Mouse (Mus musculus) megakaryocyte, embryonic 14.5 days (primary cell): ENCODE measurements around the gene Olfr1350.

Experiments used
- FLI1 ChIP-seq: IDR thresholded peaks from 2 replicates; pipeline ENCODE4 v1.6.1; 2012; ENCODE audit warnings: low read length, inconsistent platforms, mixed read lengths
- GATA1 ChIP-seq: IDR thresholded peaks from 3 replicates; pipeline ENCODE4 v1.6.1; 2012; ENCODE audit warnings: mixed read lengths, low read length, inconsistent platforms, borderline replicate concordance

DNA sequence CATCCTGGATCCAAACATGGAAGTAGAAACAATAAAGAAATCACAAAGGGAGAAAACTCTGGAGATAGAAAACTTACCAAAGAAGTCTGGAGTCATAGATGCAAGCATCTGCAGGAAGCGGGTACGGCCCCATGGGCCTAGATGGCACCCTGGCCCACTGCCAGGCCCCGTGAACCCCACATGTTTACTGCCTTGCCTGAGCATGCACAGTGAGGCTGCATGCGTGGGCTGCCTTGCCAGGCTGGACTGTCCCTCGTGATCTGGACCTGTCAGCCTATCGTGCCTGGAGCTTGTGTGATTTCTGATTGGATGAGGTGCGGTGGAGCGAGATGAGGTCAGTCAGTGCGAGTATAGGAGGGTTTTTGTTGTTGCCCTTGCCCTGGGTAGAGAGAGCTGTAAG lies 38.7 kb downstream of the Olfr1350 start:
- TF ChIP-seq GATA1 (no peak), FLI1 (no peak)
